Mouse (Mus musculus): ENCODE results near the gene Espn. TPM values are rescaled to one million over a fixed set of nuclear protein-coding genes. Genes with fewer than 3 reads are reported as not detected.

The Espn gene
- total and polyA plus RNA-seq, 3 experiments, result 5.0 to 19.6 TPM; not detected in 1

DNA sequence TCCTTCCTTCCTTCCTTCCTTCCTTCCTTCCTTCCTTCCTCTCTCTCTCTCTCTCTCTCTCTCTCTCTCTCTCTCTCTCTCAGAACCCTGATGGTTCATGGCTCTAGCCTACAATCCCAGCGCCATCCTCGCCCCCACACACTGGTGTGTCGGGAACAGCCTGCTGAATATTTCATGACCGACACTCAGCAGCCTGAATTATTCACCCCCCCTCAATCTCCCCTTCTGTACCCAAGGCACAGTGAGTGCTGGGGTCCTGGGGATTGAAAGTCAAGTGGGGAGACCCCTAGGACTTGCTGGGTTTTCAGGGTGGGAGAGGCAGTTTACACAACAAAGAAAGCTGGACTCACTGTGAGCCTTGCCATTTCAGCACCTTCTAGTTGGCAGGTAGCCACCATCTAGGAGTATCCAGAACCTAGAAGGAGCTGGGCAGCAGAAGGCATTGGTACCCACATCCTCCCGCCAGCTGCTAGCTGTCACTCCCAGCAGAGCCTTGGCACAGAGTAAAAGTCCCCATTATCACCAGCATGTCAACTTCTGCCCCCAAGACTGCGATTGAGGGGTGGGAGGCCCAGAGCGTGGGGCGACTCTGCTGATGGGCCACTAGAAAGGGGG is 10.5 kb downstream of the Espn start:
- Histone ChIP-seq H3K36me3 (ENCODE audit: control insufficient read depth in 1 of 2, insufficient read depth in 2 of 2, low read length in 2 of 2) (peaks cover 0 to 16% of the 10 kb centered on the region in 2 experiments; a peak in 2 of 4 replicates), H3K4me1 (ENCODE audit: control insufficient read depth in 1 of 2, insufficient read depth in 2 of 2, low read length in 2 of 2) (peaks cover 2 to 26% of the 10 kb centered on the region in 2 experiments; a peak in 3 of 4 replicates), H3K4me3 (ENCODE audit: control insufficient read depth in 1 of 2, insufficient read depth in 1 of 2, low read depth in 2 of 2, low read length in 2 of 2) (no peak overlapping the region), H3K9me3 (replicated peaks; ENCODE audit: insufficient read depth, low read length) (no peaks in the 10 kb centered on the region), H3K79me2 (ENCODE audit: control insufficient read depth, insufficient read depth, low read length, poor library complexity) (no peaks in the 10 kb centered on the region), H3K27me3 (ENCODE audit: control insufficient read depth in 1 of 2, insufficient read depth in 2 of 2, low read length in 2 of 2) (no peaks in the 10 kb centered on the region), H3K9ac (ENCODE audit: control insufficient read depth, low read depth, low read length, poor library complexity, severe bottlenecking) (no peak overlapping the region), H3K27ac (ENCODE audit: control insufficient read depth, low read depth, low read length) (no peak overlapping the region)
- DNase-seq (ENCODE audit: low read depth, low spot score), result no peak
- no peak for TF ChIP-seq NELFE (IDR thresholded peaks at IDR 0.05; ENCODE audit: low read depth, low read length)
- no peak for TF ChIP-seq UBTF (IDR thresholded peaks at IDR 0.05; ENCODE audit: borderline replicate concordance, insufficient read depth, low read depth, low read length)
- no peak for TF ChIP-seq ZMIZ1 (IDR thresholded peaks at IDR 0.05; ENCODE audit: low read depth, low read length)
- TF ChIP-seq MAZ (IDR thresholded peaks at IDR 0.05; ENCODE audit: low read depth, low read length), result no peak
- TF ChIP-seq RAD21 (IDR thresholded peaks at IDR 0.05; ENCODE audit: low read depth, low read length), result no peak
- TF ChIP-seq MAFK (IDR thresholded peaks at IDR 0.05; ENCODE audit: borderline replicate concordance, low read depth, low read length), result no peak
- TF ChIP-seq USF2 (IDR thresholded peaks at IDR 0.05; ENCODE audit: borderline replicate concordance in 1 of 2, insufficient read depth in 1 of 2, low read depth in 1 of 2, low read length in 2 of 2), result no peak

DNA sequence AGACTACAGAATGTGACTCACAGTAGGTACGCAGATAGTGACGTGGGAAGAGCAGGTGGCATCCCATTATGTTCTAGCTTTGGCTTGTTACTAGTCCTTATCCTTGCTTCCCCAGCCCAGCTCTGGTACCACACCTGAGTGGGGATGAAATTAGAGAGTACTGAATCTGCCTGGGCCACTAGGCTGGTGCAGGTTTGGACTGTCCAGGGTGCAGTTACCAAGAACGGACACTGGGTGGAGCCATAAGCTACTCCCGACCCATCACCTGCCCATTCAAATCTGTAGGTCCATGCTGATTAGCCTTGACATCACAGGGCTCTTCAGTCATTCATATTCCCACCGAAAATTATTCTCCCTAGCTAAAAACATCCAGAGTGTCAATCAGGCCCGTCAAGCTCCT is 11.7 kb downstream of the Espn start:
- Histone ChIP-seq H3K9ac (ENCODE audit: control insufficient read depth, low read depth, low read length, poor library complexity, severe bottlenecking) (no peak overlapping the region), H3K9me3 (replicated peaks; ENCODE audit: insufficient read depth, low read length) (no peaks in the 10 kb centered on the region), H3K4me3 (ENCODE audit: control insufficient read depth in 1 of 2, insufficient read depth in 1 of 2, low read depth in 2 of 2, low read length in 2 of 2) (no peak overlapping the region), H3K79me2 (ENCODE audit: control insufficient read depth, insufficient read depth, low read length, poor library complexity) (no peaks in the 10 kb centered on the region), H3K27ac (ENCODE audit: control insufficient read depth, low read depth, low read length) (no peak overlapping the region), H3K36me3 (ENCODE audit: control insufficient read depth in 1 of 2, insufficient read depth in 2 of 2, low read length in 2 of 2) (peaks cover 0 to 5% of the 10 kb centered on the region in 2 experiments; a peak in 2 of 4 replicates), H3K27me3 (ENCODE audit: control insufficient read depth in 1 of 2, insufficient read depth in 2 of 2, low read length in 2 of 2) (no peaks in the 10 kb centered on the region), H3K4me1 (ENCODE audit: control insufficient read depth in 1 of 2, insufficient read depth in 2 of 2, low read length in 2 of 2) (peaks cover 2 to 14% of the 10 kb centered on the region in 2 experiments; a peak in 2 of 4 replicates)
- TF ChIP-seq RCOR1 (IDR thresholded peaks at IDR 0.05; ENCODE audit: low read depth, low read length) (no peak), CTCF (IDR thresholded peaks at IDR 0.05 in 2 of 3, conservative IDR thresholded peaks at IDR 0.05 in 1 of 3; ENCODE audit: control insufficient read depth in 1 of 3, insufficient read depth in 1 of 3, low read depth in 2 of 3, low read length in 3 of 3, poor library complexity in 1 of 3, severe bottlenecking in 1 of 3) (peak; percentile 75 to 97 (median 85)), JUND (IDR thresholded peaks at IDR 0.05; ENCODE audit: low read depth, low read length) (no peak), RAD21 (IDR thresholded peaks at IDR 0.05; ENCODE audit: low read depth, low read length) (peak; percentile 62), SMC3 (IDR thresholded peaks at IDR 0.05; ENCODE audit: low read depth, low read length) (peak; percentile 54)
- DNase-seq (ENCODE audit: low read depth, low spot score), result peak; percentile 67

DNA sequence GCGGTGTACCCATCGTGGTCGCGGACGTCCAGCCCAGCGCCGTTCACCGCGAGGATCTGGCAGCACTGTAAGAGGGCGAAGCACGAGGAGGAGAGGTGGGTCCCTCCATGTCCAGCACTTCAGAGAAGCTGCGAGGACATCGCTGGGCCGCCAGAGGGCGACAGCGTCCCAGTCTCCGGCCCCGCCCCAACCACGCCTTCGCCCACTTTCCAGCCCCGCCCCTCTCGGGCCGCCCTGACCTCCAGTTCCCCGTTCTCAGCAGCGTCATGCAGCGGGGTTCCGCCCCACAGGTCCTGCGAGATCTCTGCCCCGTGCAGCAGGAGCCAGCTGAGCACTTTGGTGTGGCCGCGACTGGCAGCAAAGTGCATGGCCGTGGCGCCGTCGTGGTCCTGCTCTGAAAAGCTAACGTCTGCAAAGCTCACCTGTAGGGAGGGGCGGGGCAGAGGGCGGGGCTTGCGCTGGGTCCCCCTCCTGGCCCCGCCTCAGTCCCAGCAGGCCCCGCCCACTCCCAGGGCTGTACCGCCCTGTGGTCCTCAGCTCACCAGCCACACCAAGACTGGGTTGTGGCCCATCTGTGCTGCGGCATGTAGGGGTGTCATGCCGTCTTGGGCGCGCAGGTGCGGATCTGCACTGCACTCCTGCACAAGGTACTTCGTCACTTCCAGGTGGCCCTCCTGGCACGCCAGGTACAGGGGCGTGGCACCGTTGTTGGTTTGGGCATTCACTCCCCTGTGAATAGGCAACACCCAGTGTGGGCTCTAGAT is 13.5 kb downstream of the Espn start:
- Histone ChIP-seq H3K36me3 (ENCODE audit: control insufficient read depth in 1 of 2, insufficient read depth in 2 of 2, low read length in 2 of 2) (no peaks in the 10 kb centered on the region; a peak in 1 of 4 replicates), H3K79me2 (ENCODE audit: control insufficient read depth, insufficient read depth, low read length, poor library complexity) (no peaks in the 10 kb centered on the region), H3K9me3 (replicated peaks; ENCODE audit: insufficient read depth, low read length) (no peaks in the 10 kb centered on the region), H3K27me3 (ENCODE audit: control insufficient read depth in 1 of 2, insufficient read depth in 2 of 2, low read length in 2 of 2) (no peaks in the 10 kb centered on the region), H3K4me1 (ENCODE audit: control insufficient read depth in 1 of 2, insufficient read depth in 2 of 2, low read length in 2 of 2) (peaks cover 0 to 9% of the 10 kb centered on the region in 2 experiments; a peak in 2 of 4 replicates), H3K27ac (ENCODE audit: control insufficient read depth, low read depth, low read length) (no peak overlapping the region), H3K9ac (ENCODE audit: control insufficient read depth, low read depth, low read length, poor library complexity, severe bottlenecking) (peak overlapping the region; percentile 64), H3K4me3 (ENCODE audit: control insufficient read depth in 1 of 2, insufficient read depth in 1 of 2, low read depth in 2 of 2, low read length in 2 of 2) (peak overlapping the region; percentile 63)
- TF ChIP-seq MAZ (IDR thresholded peaks at IDR 0.05; ENCODE audit: low read depth, low read length) (peak; percentile 38; the same call in 1 of the 2 replicates), HCFC1 (IDR thresholded peaks at IDR 0.05; ENCODE audit: low read depth, low read length) (0 out of 2 replicates have a peak, but pooled peaks have one; percentile 21), CTCF (IDR thresholded peaks at IDR 0.05 in 2 of 3, conservative IDR thresholded peaks at IDR 0.05 in 1 of 3; ENCODE audit: control insufficient read depth in 1 of 3, insufficient read depth in 1 of 3, low read depth in 2 of 3, low read length in 3 of 3, poor library complexity in 1 of 3, severe bottlenecking in 1 of 3) (peak; percentile 82 to 94 (median 87)), MAX (IDR thresholded peaks at IDR 0.05; ENCODE audit: low read length) (no peak), ELF1 (IDR thresholded peaks at IDR 0.05; ENCODE audit: low read depth, low read length) (no peak), SMC3 (IDR thresholded peaks at IDR 0.05; ENCODE audit: low read depth, low read length) (peak; percentile 34), MXI1 (IDR thresholded peaks at IDR 0.05; ENCODE audit: low read depth, low read length) (peak; percentile 56; the same call in 1 of the 2 replicates), CHD1 (IDR thresholded peaks at IDR 0.05; ENCODE audit: low read depth, low read length) (no peak), NRF1 (IDR thresholded peaks at IDR 0.05; ENCODE audit: insufficient read depth, low read depth, low read length, poor library complexity, severe bottlenecking) (no peak), RAD21 (IDR thresholded peaks at IDR 0.05; ENCODE audit: low read depth, low read length) (no peak)
- peak; percentile 91 for DNase-seq (ENCODE audit: low read depth, low spot score)

Data from MEL (cell line).